Mouse (Mus musculus) leukemia stem cell, adult 10-12 weeks (primary cell): ENCODE results near the gene B3galt1. TPM values are rescaled to one million over a fixed set of nuclear protein-coding genes. Genes with fewer than 3 reads are reported as not detected.

Source experiments
- polyA plus RNA-seq: library from polyadenylated mRNA; stranded (reverse); fragments of >175 nt; gene quantifications from 2 replicates; pipeline ENCODE4 v1.2.3, GENCODE M21; 2012; ENCODE audit warnings: low replicate concordance

B3galt1 gene
- polyA plus RNA-seq, result not detected in 2 replicates

GRCm38 (mm10) chr2:67565480-67566331 is at the start of gene B3galt1:
Gene B3galt1, plus strand, starts transcription at chr2:67565871.

Other genes with a start within 250 kb of the B3galt1 start
- gene Gm21830, start 152.1 kb upstream of the B3galt1 start, polyA plus RNA-seq, result not detected in 2 replicates
- not detected in 2 replicates for gene Gm26727, start 132.7 kb upstream of the B3galt1 start, polyA plus RNA-seq
- gene Xirp2, start 119.9 kb upstream of the B3galt1 start, polyA plus RNA-seq, result not detected in 2 replicates